Mouse (Mus musculus) spleen, adult 2 months (tissue): ENCODE measurements around the gene Hirip3.

Experiments used
- CTCF ChIP-seq: fragments of 200-500 bp; IDR thresholded peaks from 2 replicates; pipeline ENCODE4 v1.5.1; 2011; ENCODE audit warnings: mild to moderate bottlenecking, inconsistent platforms; ENCODE audit not compliant: insufficient read depth, insufficient read length, insufficient replicate concordance; ENCODE audit errors: extremely low read depth
- POLR2A ChIP-seq: fragments of 200-500 bp; IDR thresholded peaks from 2 replicates; pipeline ENCODE4 v1.6.1; 2011; ENCODE audit warnings: low read depth, low read length, inconsistent platforms

DNA sequence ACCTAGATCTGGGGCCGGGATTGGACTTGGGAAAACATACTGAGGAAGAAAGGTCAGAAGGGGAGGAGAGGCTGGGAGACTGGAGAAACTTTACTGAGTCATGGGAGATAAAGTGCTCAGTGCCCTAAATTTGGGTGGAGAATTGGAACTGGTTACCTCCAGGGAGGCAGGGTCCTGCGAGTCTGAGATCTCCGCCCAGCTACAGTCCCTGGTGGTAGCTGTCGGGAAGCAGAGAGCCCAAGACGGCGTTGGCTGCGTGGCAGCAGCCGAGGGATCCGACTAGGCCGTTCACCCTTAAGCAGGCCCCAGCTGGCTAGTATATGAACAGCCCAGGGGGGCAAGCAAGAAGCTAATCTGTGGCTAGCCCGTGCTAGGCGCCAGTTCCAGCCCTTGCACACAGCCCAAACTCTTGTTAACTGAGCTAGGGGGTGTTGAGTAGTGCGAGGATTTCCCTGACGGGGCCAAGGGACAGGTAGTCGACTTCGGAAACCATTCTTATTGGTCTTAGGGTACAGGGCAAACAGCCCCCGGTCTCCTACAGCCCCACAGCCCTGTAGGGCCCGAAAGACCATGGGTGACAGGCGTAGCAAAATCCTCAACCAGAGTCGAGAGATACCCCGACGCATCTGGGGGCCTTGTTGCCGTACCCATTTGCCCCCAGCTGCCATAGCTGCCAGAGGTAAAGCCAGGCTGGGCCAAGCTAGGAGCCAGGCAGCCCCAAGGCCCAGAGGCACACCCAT is 8.2 kb downstream of the Hirip3 start:
- TF ChIP-seq CTCF = no peak
- no peak for TF ChIP-seq POLR2A
